Mouse (Mus musculus) c-Kit-positive CD71-negative TER-119-negative erythroid progenitor cells, embryonic 14.5 days (primary cell): ENCODE measurements at regions not wholly inside any gene's neighbourhood (a gene's known extent, or its start where the extent isn't known, plus 50 kb on each side); places are given as distances from the start of the nearest gene placed in this dataset.
"Not testable (repeated sequence)": the region's sequence is repeated elsewhere in the genome, so short reads cannot be mapped to it uniquely, and the experiment has no call there.

Experiments used
- DNase-seq: peaks from one replicate; pipeline ENCODE4 v3.0.0-alpha.2; 2013; ENCODE audit warnings: low read depth

DNA sequence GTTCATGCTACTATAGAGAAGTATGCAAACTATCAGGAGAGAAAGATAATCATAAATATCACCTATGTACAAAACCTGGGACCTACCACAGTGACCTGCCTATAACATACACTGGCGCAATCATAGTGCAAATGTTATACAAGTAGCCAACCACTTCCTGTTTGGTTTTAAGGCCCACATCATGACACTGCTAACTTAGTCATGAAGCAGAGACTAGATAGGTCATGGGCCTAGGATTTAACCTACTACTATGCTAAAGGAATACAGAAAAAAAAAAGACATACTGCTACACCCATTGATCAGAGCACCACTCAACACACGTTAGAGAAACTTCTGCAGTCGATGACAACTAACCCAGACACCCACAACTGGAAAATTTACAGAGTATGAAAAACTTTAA lies 498.6 kb upstream of the Acvr2a start:
- no peak for DNase-seq

- DNase-seq, result no peak
These were observed 497.6 kb upstream of the Acvr2a start for GRCm38 (mm10) chr2:48316180-48316889.

- no peak for DNase-seq
These were observed 496.1 kb upstream of the Acvr2a start for GRCm38 (mm10) chr2:48317821-48318220.

DNA sequence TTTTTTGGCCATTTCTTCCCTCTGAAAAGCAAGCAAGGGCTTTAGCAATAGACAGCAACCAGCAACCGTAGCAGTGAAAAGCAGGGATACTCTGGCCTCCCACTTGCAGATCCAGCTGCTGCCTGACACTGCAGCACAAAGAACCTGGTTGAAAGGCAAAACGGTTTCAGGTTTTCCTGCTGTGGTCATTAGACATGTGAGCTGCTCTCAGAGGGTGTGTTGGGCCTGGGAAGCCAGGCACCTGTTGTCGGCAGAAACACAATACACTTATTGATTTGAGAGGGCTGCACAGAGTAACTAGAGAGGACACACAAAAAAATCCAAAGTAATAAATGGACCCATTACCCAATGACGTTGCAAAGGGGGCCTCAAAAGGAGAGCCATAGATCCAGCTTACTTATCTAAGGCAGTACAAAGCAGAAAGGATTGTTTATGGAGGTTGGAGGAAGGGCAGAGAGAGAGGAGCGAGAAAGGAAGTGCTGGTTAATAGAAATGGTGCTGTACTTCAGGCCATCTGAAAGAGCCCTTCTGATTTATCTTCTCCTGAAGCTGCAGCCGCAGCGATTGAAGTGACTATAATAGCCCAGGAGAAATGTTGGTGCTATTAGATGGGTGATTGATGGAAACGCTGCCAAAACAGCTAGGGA lies 495.4 kb upstream of the Acvr2a start:
- no peak for DNase-seq

DNA sequence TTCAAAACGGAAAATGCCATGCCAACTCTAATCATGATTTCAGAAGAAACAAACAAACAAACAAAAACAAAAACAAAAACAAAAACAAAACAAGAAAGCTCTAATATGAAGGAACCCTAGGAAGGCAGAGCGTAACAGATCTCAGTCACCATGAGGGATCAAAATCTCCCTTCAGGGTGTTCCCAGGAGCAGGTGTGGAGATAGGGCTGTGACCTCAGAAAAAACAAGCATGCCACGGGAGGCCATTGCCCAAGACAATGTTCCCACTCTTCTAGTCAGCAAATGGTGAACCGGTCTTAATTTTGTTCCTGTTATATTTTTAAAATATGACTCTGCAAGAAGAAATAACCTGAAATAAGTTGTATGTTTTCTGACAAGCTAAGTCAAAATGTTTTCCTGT lies 492.4 kb upstream of the Acvr2a start:
- DNase-seq, result no peak

- no peak for DNase-seq
These were observed 491.6 kb upstream of the Acvr2a start for GRCm38 (mm10) chr2:48322278-48322677.

DNA sequence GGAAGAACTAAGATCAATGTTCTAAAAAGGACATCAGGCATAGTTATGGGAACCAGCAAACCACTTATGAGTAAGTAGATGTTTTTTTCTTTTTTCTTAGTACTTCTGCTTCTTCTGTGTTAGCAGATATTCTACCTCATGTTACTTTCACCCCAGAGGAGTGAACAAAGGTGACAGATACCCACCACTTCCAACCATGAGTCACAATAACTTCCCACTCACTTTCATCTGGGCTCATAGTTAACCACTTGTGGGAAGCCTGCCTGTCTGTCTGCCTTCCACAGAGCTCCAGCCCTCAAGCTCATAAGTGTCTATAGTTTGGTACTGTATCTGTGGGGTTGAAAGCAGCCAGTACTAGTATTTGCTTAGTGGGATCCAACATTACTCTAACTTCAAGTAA lies 485.7 kb upstream of the Acvr2a start:
- DNase-seq, result no peak

GRCm38 (mm10) chr2:48332783-48333182 lies 481.1 kb upstream of the Acvr2a start:
- peak; percentile 12 for DNase-seq

DNA sequence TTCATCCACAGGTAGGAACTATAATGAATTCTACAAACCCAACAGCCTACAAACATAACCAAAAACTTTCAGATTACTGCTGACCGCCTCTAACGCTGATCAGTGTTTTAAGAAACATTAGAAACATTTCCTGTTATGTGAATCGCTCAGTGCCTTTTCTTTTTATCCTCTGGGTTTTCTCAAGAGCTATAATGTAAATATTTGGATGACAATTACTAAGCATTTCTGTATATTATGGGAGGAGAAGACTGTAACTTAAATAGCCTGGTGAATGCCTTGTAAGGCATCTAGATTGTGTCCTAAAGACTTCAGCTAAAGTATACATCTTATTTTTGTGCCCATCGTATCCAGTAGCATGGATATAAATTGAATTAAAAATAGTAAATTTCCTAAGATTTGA lies 465.9 kb upstream of the Acvr2a start:
- DNase-seq, result no peak

DNA sequence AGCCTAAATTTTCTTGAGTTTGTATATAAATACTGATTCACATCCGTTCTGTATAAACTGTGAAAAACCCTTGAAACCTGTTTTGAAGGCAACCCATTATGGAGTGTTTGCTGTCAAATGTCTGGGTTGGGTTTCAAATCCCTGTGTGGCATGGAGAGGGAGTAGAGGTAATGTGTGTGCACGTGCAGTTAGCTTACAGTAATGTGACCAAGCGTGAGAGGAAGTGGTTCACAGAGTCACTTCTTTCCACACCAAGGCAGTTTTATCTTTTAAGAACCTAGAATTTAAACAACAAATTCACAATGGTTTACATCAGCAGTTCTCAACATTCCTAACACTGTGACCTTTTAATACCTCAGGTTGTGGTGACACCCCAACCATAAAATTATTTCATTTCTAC lies 464.1 kb upstream of the Acvr2a start:
- DNase-seq, result no peak

DNA sequence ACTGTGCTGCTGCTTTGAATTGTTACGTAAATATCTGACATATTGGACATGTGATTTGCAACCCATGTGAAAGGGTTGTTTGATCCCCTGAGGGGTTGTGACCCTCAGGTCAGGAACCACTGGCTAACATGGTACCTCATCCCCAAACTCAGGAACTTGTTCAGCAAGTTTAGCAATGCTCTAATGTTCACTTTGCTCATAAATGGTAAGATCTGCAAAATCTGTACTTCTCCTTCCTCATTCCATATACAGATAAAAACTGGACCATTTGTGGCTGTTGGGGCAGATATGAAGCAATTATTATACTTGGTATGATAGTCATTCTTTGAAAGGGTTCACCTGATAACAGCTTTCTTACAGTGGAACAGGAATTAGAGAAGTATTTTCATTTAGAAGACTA lies 463.7 kb upstream of the Acvr2a start:
- no peak for DNase-seq

- DNase-seq, result not testable (repeated sequence)
These were observed 442.3 kb upstream of the Acvr2a start for GRCm38 (mm10) chr2:48371572-48371971.

GRCm38 (mm10) chr2:48373086-48373485 lies 440.8 kb upstream of the Acvr2a start:
- no peak for DNase-seq

- no peak for DNase-seq
These were observed 439.6 kb upstream of the Acvr2a start for GRCm38 (mm10) chr2:48374302-48374701.

DNA sequence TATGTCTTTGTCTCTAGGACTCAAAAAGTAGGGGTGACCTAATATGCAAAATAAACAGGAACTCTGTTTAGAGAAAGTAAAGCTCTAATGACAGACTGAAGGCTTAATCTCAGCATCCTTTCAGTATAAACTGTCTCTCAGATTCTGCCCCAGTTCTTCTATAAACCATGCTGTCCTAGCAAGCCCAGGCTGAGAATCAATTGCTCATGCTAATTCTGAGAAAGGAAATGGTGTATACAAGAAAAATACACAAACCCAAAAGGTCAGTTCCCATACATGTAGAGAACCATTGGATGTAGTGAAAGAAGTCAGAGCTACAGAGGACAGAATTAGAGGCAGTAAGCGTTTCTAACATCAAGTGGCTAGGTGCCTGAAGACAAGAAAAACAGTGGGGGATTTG lies 435.7 kb upstream of the Acvr2a start:
- DNase-seq, result no peak

DNA sequence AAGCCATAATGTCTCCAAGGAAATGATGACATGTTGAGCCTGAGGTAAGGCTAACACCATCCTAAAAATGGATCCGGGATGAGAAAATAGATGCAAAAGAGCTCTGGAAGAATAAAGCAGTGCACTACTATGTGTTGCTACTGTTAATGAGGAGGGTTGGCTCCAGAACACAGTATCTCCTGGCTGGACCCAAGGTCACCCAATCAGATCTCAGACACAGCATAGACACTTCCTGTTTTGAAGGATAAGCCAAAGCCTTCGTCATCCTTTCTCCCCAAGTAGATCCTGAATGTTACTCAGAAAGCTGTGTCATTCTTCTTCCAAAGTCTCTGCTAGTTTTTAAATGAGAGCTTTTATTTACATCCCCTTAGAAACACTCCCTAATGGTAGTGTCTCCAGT lies 435.2 kb upstream of the Acvr2a start:
- DNase-seq, result no peak

GRCm38 (mm10) chr2:48380140-48380539 lies 433.8 kb upstream of the Acvr2a start:
- no peak for DNase-seq

DNA sequence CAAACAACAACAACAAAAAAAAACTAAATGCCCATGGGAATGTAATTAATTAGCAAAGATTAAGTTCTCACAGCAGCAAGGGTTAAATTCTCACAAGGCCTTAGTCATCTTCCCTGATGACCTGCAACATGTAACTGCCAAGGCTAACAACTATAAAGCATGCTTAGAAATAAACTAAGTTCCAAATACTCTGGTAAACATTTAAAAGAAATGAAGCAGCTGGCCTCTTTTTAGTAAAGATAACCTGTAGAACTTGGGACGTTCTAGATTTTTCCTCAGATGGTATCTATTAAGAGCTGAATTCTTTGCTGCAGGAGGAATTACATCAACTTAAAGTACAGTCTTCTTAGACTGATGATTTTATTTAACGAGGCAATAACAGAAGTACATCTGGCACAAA lies 433.1 kb upstream of the Acvr2a start:
- no peak for DNase-seq

GRCm38 (mm10) chr2:48381481-48382075 lies 432.3 kb upstream of the Acvr2a start:
- DNase-seq, result no peak

DNA sequence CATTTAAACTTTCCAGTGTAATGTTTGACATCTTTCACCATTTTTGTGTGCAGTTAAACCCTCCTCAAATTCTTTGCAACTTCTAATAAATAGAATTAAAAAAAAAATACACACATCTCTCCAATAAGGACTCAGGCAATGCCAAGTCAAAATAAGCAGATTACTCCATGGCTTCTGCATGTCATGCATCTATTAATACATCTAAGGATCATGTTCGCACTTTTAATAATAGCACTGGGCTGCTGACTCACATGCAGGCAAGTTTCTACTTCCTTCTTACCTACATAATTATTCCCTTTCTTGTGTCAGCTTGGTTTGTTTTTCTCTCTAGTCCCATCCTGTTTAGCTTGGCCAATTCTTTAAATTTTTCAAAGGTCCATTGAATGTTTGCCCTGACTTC lies 415.4 kb upstream of the Acvr2a start:
- no peak for DNase-seq

DNA sequence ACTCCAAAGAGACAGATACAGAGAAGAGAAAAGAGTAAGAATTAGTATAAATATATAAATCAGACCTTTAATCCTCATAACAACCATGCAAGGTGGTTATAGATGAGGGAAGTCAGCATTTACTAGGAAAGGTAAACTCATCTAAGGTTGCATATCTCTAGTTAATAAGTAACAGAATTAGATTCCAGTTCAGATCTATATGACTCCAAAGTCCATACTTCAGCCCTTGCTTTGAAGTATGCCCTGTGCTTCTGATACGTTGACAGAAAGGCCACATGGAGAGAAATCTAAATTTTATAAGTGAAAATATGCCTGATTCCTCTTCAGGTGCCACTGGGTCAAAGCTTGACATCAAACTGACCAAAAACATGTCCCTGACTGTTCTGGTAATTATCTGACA lies 414.7 kb upstream of the Acvr2a start:
- no peak for DNase-seq

DNA sequence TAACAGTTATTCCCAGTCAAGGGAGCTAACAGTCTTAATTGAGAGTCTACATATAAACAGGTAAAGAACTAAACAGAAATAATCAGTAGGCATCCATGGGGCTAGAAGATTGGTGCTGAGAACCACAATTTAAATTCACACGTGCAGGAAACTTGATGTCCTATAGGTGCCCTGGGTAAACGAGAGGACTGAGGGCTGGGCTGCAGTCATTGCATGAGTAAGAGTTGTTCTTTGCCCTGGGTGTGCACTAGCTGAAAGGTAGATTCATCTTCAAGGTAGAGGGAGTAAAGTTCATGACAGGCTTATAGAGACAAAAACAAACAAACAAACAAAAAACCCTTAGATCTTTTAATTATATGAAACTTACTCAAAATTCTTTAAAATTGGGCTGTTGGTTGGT lies 411.1 kb upstream of the Acvr2a start:
- DNase-seq, result no peak

- no peak for DNase-seq
These were observed 409.4 kb upstream of the Acvr2a start for GRCm38 (mm10) chr2:48404460-48404859.

GRCm38 (mm10) chr2:48407876-48408275 lies 406.0 kb upstream of the Acvr2a start:
- DNase-seq, result no peak
